Mouse (Mus musculus) neural tube, embryonic 13.5 days (tissue): Measurements from ENCODE around the gene Ftl1. TPM values are rescaled to one million over a fixed set of nuclear protein-coding genes. Genes with fewer than 3 reads are reported as not detected.
A peak's percentile ranks its signal among the peaks of the same experiment; 100 is the strongest.

Experiments used
- ATAC-seq: fragments of 200-750 bp; cut with Nextera tagmentation; 2 replicates; pipeline ENCODE4 v1.8.0; 2017; ENCODE audit warnings: low read depth, mild to moderate bottlenecking, moderate TSS enrichment, moderate library complexity
- H3K27ac ChIP-seq: fragments of 300-500 bp; sonication (generic); replicated peaks from 2 replicates; pipeline ENCODE4 v1.5.1; 2015; ENCODE audit warnings: moderate library complexity, mild to moderate bottlenecking, inconsistent platforms
- H3K27me3 ChIP-seq: fragments of 300-500 bp; sonication (generic); 2 replicates; pipeline ENCODE4 v1.6.1; 2015; ENCODE audit warnings: mild to moderate bottlenecking, inconsistent platforms
- H3K36me3 ChIP-seq: fragments of 300-500 bp; sonication (generic); 2 replicates; pipeline ENCODE4 v1.6.1; 2015; ENCODE audit warnings: mild to moderate bottlenecking, inconsistent platforms
- H3K4me1 ChIP-seq: fragments of 300-500 bp; sonication (generic); replicated peaks from 2 replicates; pipeline ENCODE4 v1.6.1; 2015; ENCODE audit warnings: inconsistent platforms
- H3K4me2 ChIP-seq: fragments of 300-500 bp; sonication (generic); 2 replicates; pipeline ENCODE4 v1.6.1; 2015; ENCODE audit warnings: inconsistent platforms, mild to moderate bottlenecking, moderate library complexity
- H3K4me3 ChIP-seq: fragments of 300-500 bp; sonication (generic); 2 replicates; pipeline ENCODE4 v1.5.1; 2015; ENCODE audit warnings: mild to moderate bottlenecking, inconsistent platforms
- H3K9ac ChIP-seq: fragments of 300-500 bp; sonication (generic); 2 replicates; pipeline ENCODE4 v1.6.1; 2015; ENCODE audit warnings: moderate library complexity, mild to moderate bottlenecking, inconsistent platforms
- H3K9me3 ChIP-seq: fragments of 300-500 bp; sonication (generic); 2 replicates; pipeline ENCODE4 v1.6.1; 2016; ENCODE audit warnings: inconsistent platforms
- WGBS: fragments of 180-500 bp; shearing (Covaris S2); methylation state at CpG from one replicate; pipeline ENCODE4 v1.1.7; 2015; 5-methylcytosine and 5-hydroxymethylcytosine counted together
- polyA plus RNA-seq: library from polyadenylated mRNA; unstranded; fragments of >200 nt; fragmentation: Nextera tagmentation; extraction: Ambion mirVana; gene quantifications from 2 replicates; pipeline ENCODE4 v1.2.1, GENCODE M21; 2015

Ftl1 gene
- polyA plus RNA-seq, 1 experiment from 2014 or later = 6,442 TPM

- H3K9me3 ChIP-seq = no peaks in the 10 kb centered on the region
- 11% methylated on average over 27 of the region's 27 CpGs for WGBS
- H3K4me2 ChIP-seq = no peak overlapping the region
- ATAC-seq = no peak
- no peak overlapping the region for H3K4me3 ChIP-seq
- H3K9ac ChIP-seq = no peak overlapping the region
- peaks cover 72% of the 10 kb centered on the region for H3K27me3 ChIP-seq
- H3K4me1 ChIP-seq = no peaks in the 10 kb centered on the region
- H3K27ac ChIP-seq = no peak overlapping the region
- peaks cover 47% of the 10 kb centered on the region for H3K36me3 ChIP-seq
These were observed 39.6 kb downstream of the Ftl1 start for GRCm38 (mm10) chr7:45419859-45420614.

- Histone ChIP-seq H3K9ac (no peak overlapping the region), H3K9me3 (no peaks in the 10 kb centered on the region), H3K4me1 (peaks cover 13% of the 10 kb centered on the region), H3K27ac (no peak overlapping the region), H3K4me3 (no peak overlapping the region), H3K36me3 (peaks cover 27% of the 10 kb centered on the region), H3K27me3 (peaks cover 92% of the 10 kb centered on the region), H3K4me2 (no peak overlapping the region)
- 12% methylated on average over 13 of the region's 13 CpGs for WGBS
- ATAC-seq = no peak
These were observed 41.7 kb downstream of the Ftl1 start for GRCm38 (mm10) chr7:45417962-45418492.

GRCm38 (mm10) chr7:45415636-45416035 lies 44.0 kb downstream of the Ftl1 start:
- Histone ChIP-seq H3K27me3 (peaks cover 100% of the 10 kb centered on the region), H3K9ac (no peak overlapping the region), H3K36me3 (peaks cover 3% of the 10 kb centered on the region; the same call in 1 of the 2 replicates), H3K4me2 (no peak overlapping the region), H3K4me1 (peaks cover 13% of the 10 kb centered on the region), H3K4me3 (no peak overlapping the region), H3K9me3 (no peaks in the 10 kb centered on the region), H3K27ac (no peak overlapping the region)
- 12% methylated on average over 37 of the region's 37 CpGs for WGBS
- ATAC-seq = no peak

GRCm38 (mm10) chr7:45414740-45415224 lies 44.9 kb downstream of the Ftl1 start:
- H3K4me3 ChIP-seq = no peak overlapping the region
- H3K36me3 ChIP-seq = no peaks in the 10 kb centered on the region
- no peaks in the 10 kb centered on the region for H3K9me3 ChIP-seq
- peaks cover 13% of the 10 kb centered on the region for H3K4me1 ChIP-seq
- H3K27me3 ChIP-seq = peaks cover 100% of the 10 kb centered on the region
- no peak for ATAC-seq
- no peak overlapping the region for H3K27ac ChIP-seq
- 47% methylated on average over 12 of the region's 12 CpGs for WGBS
- no peak overlapping the region for H3K9ac ChIP-seq
- no peak overlapping the region for H3K4me2 ChIP-seq

GRCm38 (mm10) chr7:45413864-45414739 lies 45.6 kb downstream of the Ftl1 start:
- H3K9me3 ChIP-seq = no peaks in the 10 kb centered on the region

GRCm38 (mm10) chr7:45413113-45413863 lies 46.4 kb downstream of the Ftl1 start, which contains the start of gene Ntf5:
TSS of gene Ntf5 (plus strand) at chr7:45413695.
- no peaks in the 10 kb centered on the region for H3K36me3 ChIP-seq
- H3K27ac ChIP-seq = no peak within 1 kb of the TSS
- peak; percentile 34 for ATAC-seq
- peaks cover 13% of the 10 kb centered on the region for H3K4me1 ChIP-seq
- peak within 1 kb of the TSS; percentile 82 for H3K4me2 ChIP-seq
- H3K9me3 ChIP-seq = no peaks in the 10 kb centered on the region
- H3K9ac ChIP-seq = peak within 1 kb of the TSS; percentile 68
- H3K27me3 ChIP-seq = peaks cover 100% of the 10 kb centered on the region
- 2% methylated on average over 45 of the region's 45 CpGs for WGBS
- H3K4me3 ChIP-seq = peak within 1 kb of the TSS; percentile 46

More at GRCm38 (mm10) chr7:45413864-45414739, 45.6 kb downstream of the Ftl1 start:
- no peak overlapping the region for H3K27ac ChIP-seq
- peak overlapping the region; percentile 46 for H3K4me3 ChIP-seq
- WGBS = 2% methylated on average over 27 of the region's 27 CpGs
- peaks cover 100% of the 10 kb centered on the region for H3K27me3 ChIP-seq
- peak overlapping the region; percentile 68 for H3K9ac ChIP-seq
- H3K4me2 ChIP-seq = peak overlapping the region; percentile 82
- no peaks in the 10 kb centered on the region for H3K36me3 ChIP-seq
- ATAC-seq = peak; percentile 20; the same call in 1 of the 2 replicates
- H3K4me1 ChIP-seq = peaks cover 13% of the 10 kb centered on the region

- no peaks in the 10 kb centered on the region for H3K9me3 ChIP-seq
- no peak overlapping the region for H3K4me3 ChIP-seq
- no peak for ATAC-seq
- no peaks in the 10 kb centered on the region for H3K36me3 ChIP-seq
- no peak overlapping the region for H3K9ac ChIP-seq
- H3K27me3 ChIP-seq = peaks cover 100% of the 10 kb centered on the region
- 84% methylated on average over 2 of the region's 2 CpGs for WGBS
- no peak overlapping the region for H3K4me2 ChIP-seq
- peaks cover 13% of the 10 kb centered on the region for H3K4me1 ChIP-seq
- H3K27ac ChIP-seq = no peak overlapping the region
These were observed 47.3 kb downstream of the Ftl1 start for GRCm38 (mm10) chr7:45412421-45412820.

- Histone ChIP-seq H3K9ac (no peak overlapping the region), H3K4me2 (no peak overlapping the region), H3K27ac (no peak overlapping the region), H3K4me1 (peaks cover 22% of the 10 kb centered on the region), H3K27me3 (peaks cover 100% of the 10 kb centered on the region), H3K4me3 (no peak overlapping the region), H3K36me3 (no peaks in the 10 kb centered on the region), H3K9me3 (no peaks in the 10 kb centered on the region)
- ATAC-seq = no peak
- 88% methylated on average over 8 of the region's 8 CpGs for WGBS
These were observed 50.1 kb downstream of the Ftl1 start for GRCm38 (mm10) chr7:45409497-45410163.

- peaks cover 17% of the 10 kb centered on the region for H3K4me1 ChIP-seq
- H3K4me3 ChIP-seq = no peak overlapping the region
- no peak overlapping the region for H3K4me2 ChIP-seq
- ATAC-seq = no peak
- H3K9me3 ChIP-seq = no peaks in the 10 kb centered on the region
- H3K27me3 ChIP-seq = peaks cover 93% of the 10 kb centered on the region
- no peak overlapping the region for H3K27ac ChIP-seq
- no peaks in the 10 kb centered on the region for H3K36me3 ChIP-seq
- WGBS = 88% methylated on average over 17 of the region's 17 CpGs
- H3K9ac ChIP-seq = no peak overlapping the region
These were observed 50.7 kb downstream of the Ftl1 start for GRCm38 (mm10) chr7:45408949-45409348.

- no peak for ATAC-seq
- H3K4me3 ChIP-seq = no peak overlapping the region
- peaks cover 87% of the 10 kb centered on the region for H3K27me3 ChIP-seq
- WGBS = 74% methylated on average over 7 of the region's 7 CpGs
- H3K9ac ChIP-seq = no peak overlapping the region
- H3K4me2 ChIP-seq = no peak overlapping the region
- peaks cover 11% of the 10 kb centered on the region for H3K4me1 ChIP-seq
- H3K36me3 ChIP-seq = no peaks in the 10 kb centered on the region
- H3K27ac ChIP-seq = no peak overlapping the region
- H3K9me3 ChIP-seq = no peaks in the 10 kb centered on the region
These were observed 51.3 kb downstream of the Ftl1 start for GRCm38 (mm10) chr7:45408351-45408750.
